Mouse (Mus musculus): ENCODE results near the gene Atp6v0c. TPM values are rescaled to one million over a fixed set of nuclear protein-coding genes. Genes with fewer than 3 reads are reported as not detected.

Atp6v0c gene
- total and polyA plus RNA-seq, 3 experiments: 58.4 to 515 (median 125) TPM

- H3K27ac ChIP-seq (ENCODE audit: control insufficient read depth, low read depth, low read length): peak overlapping the region; percentile 52
- H3K4me3 ChIP-seq (ENCODE audit: control insufficient read depth in 1 of 2, insufficient read depth in 1 of 2, low read depth in 2 of 2, low read length in 2 of 2): peak overlapping the region; percentile 81 to 88
- H3K9me3 ChIP-seq (replicated peaks; ENCODE audit: insufficient read depth, low read length): no peaks in the 10 kb centered on the region
- peaks cover 4 to 28% of the 10 kb centered on the region in 2 experiments for H3K36me3 ChIP-seq (ENCODE audit: control insufficient read depth in 1 of 2, insufficient read depth in 2 of 2, low read length in 2 of 2)
- peaks cover 35% of the 10 kb centered on the region for H3K79me2 ChIP-seq (ENCODE audit: control insufficient read depth, insufficient read depth, low read length, poor library complexity)
- TF ChIP-seq ZMIZ1 (IDR thresholded peaks at IDR 0.05; ENCODE audit: low read depth, low read length) (no peak), UBTF (IDR thresholded peaks at IDR 0.05; ENCODE audit: borderline replicate concordance, insufficient read depth, low read depth, low read length) (no peak), SMC3 (IDR thresholded peaks at IDR 0.05; ENCODE audit: low read depth, low read length) (no peak), HCFC1 (IDR thresholded peaks at IDR 0.05; ENCODE audit: low read depth, low read length) (no peak), GATA1 (IDR thresholded peaks at IDR 0.05; ENCODE audit: low read depth, low read length) (no peak), BHLHE40 (IDR thresholded peaks at IDR 0.05; ENCODE audit: borderline replicate concordance, low read depth, low read length) (no peak), NELFE (IDR thresholded peaks at IDR 0.05; ENCODE audit: low read depth, low read length) (no peak), MEF2A (IDR thresholded peaks at IDR 0.05; ENCODE audit: extremely low read depth, insufficient replicate concordance, low read depth, low read length, poor library complexity, severe bottlenecking) (no peak), ETS1 (IDR thresholded peaks at IDR 0.05; ENCODE audit: low read depth, low read length) (no peak), MAX (IDR thresholded peaks at IDR 0.05; ENCODE audit: low read length) (no peak), TBP (IDR thresholded peaks at IDR 0.05; ENCODE audit: low read depth, low read length) (no peak)
- H3K4me1 ChIP-seq (ENCODE audit: control insufficient read depth in 1 of 2, insufficient read depth in 2 of 2, low read length in 2 of 2): peaks cover 11 to 33% of the 10 kb centered on the region in 2 experiments
- no peaks in the 10 kb centered on the region for H3K27me3 ChIP-seq (ENCODE audit: control insufficient read depth in 1 of 2, insufficient read depth in 2 of 2, low read length in 2 of 2)
- H3K9ac ChIP-seq (ENCODE audit: control insufficient read depth, low read depth, low read length, poor library complexity, severe bottlenecking): peak overlapping the region; percentile 96
- no peak for DNase-seq (ENCODE audit: low read depth, low spot score)
Observed at GRCm38 (mm10) chr17:24167891-24168505, 1.5 kb downstream of the Atp6v0c start.

DNA sequence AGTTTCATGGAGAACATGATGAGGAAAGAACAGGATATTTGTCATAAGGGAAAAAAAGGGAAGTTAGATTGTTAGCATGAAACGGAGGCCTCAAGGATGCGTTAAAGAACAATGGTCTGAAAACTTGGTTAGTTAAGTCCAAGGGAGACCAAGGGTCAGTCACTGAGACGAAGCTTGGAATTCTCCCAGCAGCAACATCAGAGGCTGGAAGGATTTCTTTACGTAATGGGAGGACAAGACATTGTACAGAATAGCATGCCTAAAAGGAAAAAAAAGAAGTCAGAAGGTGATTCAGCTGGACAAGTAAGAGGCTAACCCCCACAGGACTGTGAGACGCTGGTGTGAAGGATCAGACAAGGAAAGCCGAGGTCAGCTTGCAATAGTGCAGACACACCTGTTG lies 2.4 kb downstream of the Atp6v0c start:
- no peaks in the 10 kb centered on the region for H3K27me3 ChIP-seq (ENCODE audit: control insufficient read depth in 1 of 2, insufficient read depth in 2 of 2, low read length in 2 of 2)
- TF ChIP-seq ZKSCAN1 (IDR thresholded peaks at IDR 0.05; ENCODE audit: low read depth, low read length) (no peak), ZC3H11A (IDR thresholded peaks at IDR 0.05; ENCODE audit: low read depth, low read length) (no peak), MYB (IDR thresholded peaks at IDR 0.05; ENCODE audit: low read depth, low read length) (no peak), ZMIZ1 (IDR thresholded peaks at IDR 0.05; ENCODE audit: low read depth, low read length) (no peak), UBTF (IDR thresholded peaks at IDR 0.05; ENCODE audit: borderline replicate concordance, insufficient read depth, low read depth, low read length) (no peak), SIN3A (IDR thresholded peaks at IDR 0.05; ENCODE audit: low read length) (no peak), ELF1 (IDR thresholded peaks at IDR 0.05; ENCODE audit: low read depth, low read length) (no peak), GABPA (IDR thresholded peaks at IDR 0.05; ENCODE audit: low read depth, low read length) (no peak), USF1 (IDR thresholded peaks at IDR 0.05; ENCODE audit: low read depth, low read length) (no peak), POLR2A (IDR thresholded peaks at IDR 0.05; ENCODE audit: control insufficient read depth in 1 of 2, insufficient read depth in 1 of 2, low read depth in 1 of 2, low read length in 2 of 2, poor library complexity in 1 of 2) (no peak), NRF1 (IDR thresholded peaks at IDR 0.05; ENCODE audit: insufficient read depth, low read depth, low read length, poor library complexity, severe bottlenecking) (no peak), ZNF384 (IDR thresholded peaks at IDR 0.05; ENCODE audit: low read depth, low read length) (no peak), GATA1 (IDR thresholded peaks at IDR 0.05; ENCODE audit: low read depth, low read length) (no peak), MAX (IDR thresholded peaks at IDR 0.05; ENCODE audit: low read length) (no peak), CHD2 (IDR thresholded peaks at IDR 0.05; ENCODE audit: low read length) (no peak), MYC (IDR thresholded peaks at IDR 0.05; ENCODE audit: low read depth, low read length) (no peak), MEF2A (IDR thresholded peaks at IDR 0.05; ENCODE audit: extremely low read depth, insufficient replicate concordance, low read depth, low read length, poor library complexity, severe bottlenecking) (no peak), BHLHE40 (IDR thresholded peaks at IDR 0.05; ENCODE audit: borderline replicate concordance, low read depth, low read length) (no peak), TCF12 (IDR thresholded peaks at IDR 0.05; ENCODE audit: low read depth, low read length) (no peak)
- peaks cover 11 to 35% of the 10 kb centered on the region in 2 experiments for H3K4me1 ChIP-seq (ENCODE audit: control insufficient read depth in 1 of 2, insufficient read depth in 2 of 2, low read length in 2 of 2)
- peaks cover 4 to 28% of the 10 kb centered on the region in 2 experiments for H3K36me3 ChIP-seq (ENCODE audit: control insufficient read depth in 1 of 2, insufficient read depth in 2 of 2, low read length in 2 of 2)
- H3K79me2 ChIP-seq (ENCODE audit: control insufficient read depth, insufficient read depth, low read length, poor library complexity): peaks cover 38% of the 10 kb centered on the region
- peak; percentile 45 for DNase-seq (ENCODE audit: low read depth, low spot score)
- H3K4me3 ChIP-seq (ENCODE audit: control insufficient read depth in 1 of 2, insufficient read depth in 1 of 2, low read depth in 2 of 2, low read length in 2 of 2): no peak overlapping the region
- 0 out of 2 replicates have a peak overlapping the region, but pooled peaks have one; percentile 24 for H3K27ac ChIP-seq (ENCODE audit: control insufficient read depth, low read depth, low read length)
- no peak overlapping the region; the same call in 1 of the 2 replicates for H3K9ac ChIP-seq (ENCODE audit: control insufficient read depth, low read depth, low read length, poor library complexity, severe bottlenecking)
- H3K9me3 ChIP-seq (replicated peaks; ENCODE audit: insufficient read depth, low read length): no peaks in the 10 kb centered on the region

All from MEL (cell line).